Mouse (Mus musculus) forebrain, embryonic 14.5 days (tissue): ENCODE measurements around the gene Nmt1. TPM values are rescaled to one million over a fixed set of nuclear protein-coding genes. Genes with fewer than 3 reads are reported as not detected.

Experiments
- ATAC-seq: fragments of 200-750 bp; cut with Nextera tagmentation; 2 replicates; pipeline ENCODE4 v1.8.0; 2017; ENCODE audit warnings: mild to moderate bottlenecking, moderate library complexity
- DNase-seq: peaks from one replicate; pipeline ENCODE4 v3.0.0-alpha.2; 2015; ENCODE audit warnings: low spot score
- H3K27ac ChIP-seq: fragments of 300-500 bp; sonication (generic); 2 replicates; pipeline ENCODE4 v1.5.1; 2014; ENCODE audit warnings: low read depth, mild to moderate bottlenecking, control low read depth, low read length, moderate library complexity
- H3K27me3 ChIP-seq: fragments of 300-500 bp; sonication (generic); replicated peaks from 2 replicates; pipeline ENCODE4 v1.6.1; 2014; ENCODE audit warnings: low read length, control low read depth, mixed read lengths; ENCODE audit not compliant: control insufficient read depth, insufficient read depth
- H3K36me3 ChIP-seq: fragments of 300-500 bp; sonication (generic); 2 replicates; pipeline ENCODE4 v1.6.1; 2014; ENCODE audit warnings: low read length, control low read depth; ENCODE audit not compliant: control insufficient read depth, insufficient read depth
- H3K4me1 ChIP-seq: fragments of 300-500 bp; sonication (generic); 2 replicates; pipeline ENCODE4 v1.6.1; 2014; ENCODE audit warnings: antibody characterized with exemption, low read length, control low read depth; ENCODE audit not compliant: control insufficient read depth, insufficient read depth
- H3K4me2 ChIP-seq: fragments of 300-500 bp; sonication (generic); 2 replicates; pipeline ENCODE4 v1.6.1; 2014; ENCODE audit warnings: mild to moderate bottlenecking, control low read depth, low read length
- H3K4me3 ChIP-seq: fragments of 300-500 bp; sonication (generic); 2 replicates; pipeline ENCODE4 v1.5.1; 2014; ENCODE audit warnings: low read depth, low read length, control low read depth
- H3K9ac ChIP-seq: fragments of 300-500 bp; sonication (generic); 2 replicates; pipeline ENCODE4 v1.6.1; 2014; ENCODE audit warnings: mild to moderate bottlenecking, low read length, control low read depth, moderate library complexity
- H3K9me3 ChIP-seq: fragments of 300-500 bp; sonication (generic); replicated peaks from 2 replicates; pipeline ENCODE4 v1.6.1; 2016; ENCODE audit warnings: low read length, control low read depth, mixed read lengths; ENCODE audit not compliant: control insufficient read depth
- WGBS: fragments of 180-500 bp; shearing (Covaris S2); extraction: QIAGEN DNeasy Blood & Tissue Kit; methylation state at CpG from one replicate; pipeline ENCODE4 v1.1.7; 2014; 5-methylcytosine and 5-hydroxymethylcytosine counted together
- polyA plus RNA-seq: library from polyadenylated mRNA; unstranded; fragments of >200 nt; fragmentation: Nextera tagmentation; extraction: Ambion mirVana; gene quantifications from 2 replicates; pipeline ENCODE4 v1.2.1, GENCODE M21; 2014

Nmt1 gene
- polyA plus RNA-seq, 1 experiment from 2014 or later, result 43.8 TPM

DNA sequence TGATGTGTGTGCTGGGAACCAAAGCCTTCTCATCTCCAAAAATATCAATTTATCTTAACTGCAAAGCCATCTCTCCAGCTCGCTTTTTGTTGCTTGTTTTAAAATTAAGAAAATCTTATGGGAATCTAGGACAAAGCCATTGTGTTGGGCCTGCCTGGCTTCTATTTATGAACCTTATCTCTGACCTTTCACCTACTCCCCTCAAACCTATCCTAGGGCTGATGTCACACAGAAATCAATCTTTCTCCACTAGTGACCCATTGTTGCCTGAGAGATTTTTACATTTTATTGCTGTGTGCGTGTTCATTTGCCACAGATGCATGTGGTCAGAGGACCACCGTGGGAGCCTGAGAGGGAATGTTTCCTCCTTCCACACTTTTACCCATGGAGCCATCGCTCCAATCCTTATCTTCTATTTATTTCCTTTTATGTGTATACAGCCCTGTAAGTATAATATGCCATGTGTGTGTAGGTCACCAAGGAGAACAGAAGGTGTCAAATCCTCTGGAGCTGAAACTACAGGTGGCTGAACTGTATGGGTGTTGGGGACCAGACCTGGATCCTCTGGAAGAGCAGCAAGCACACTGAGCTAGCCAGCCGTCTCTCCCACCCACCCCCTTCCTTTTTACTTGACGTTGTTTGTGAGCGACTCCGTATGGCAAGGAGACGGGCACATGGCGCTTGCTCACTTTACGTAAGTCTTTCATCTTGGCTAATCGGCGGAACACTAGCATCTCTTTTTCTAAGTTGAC, 17.4 kb upstream of the Nmt1 start:
- Histone ChIP-seq H3K36me3 (0 out of 2 replicates have a peak, but pooled peaks cover 33% of the 10 kb centered on the region), H3K4me3 (no peak overlapping the region), H3K27ac (no peak overlapping the region), H3K4me1 (peaks cover 6% of the 10 kb centered on the region), H3K27me3 (no peaks in the 10 kb centered on the region), H3K9ac (no peak overlapping the region), H3K4me2 (no peak overlapping the region), H3K9me3 (no peaks in the 10 kb centered on the region)
- DNase-seq (no peak), ATAC-seq (no peak)
- WGBS, result 89% methylated on average over 13 of the region's 13 CpGs

GRCm38 (mm10) chr11:103011206-103011497, 16.8 kb upstream of the Nmt1 start:
- Histone ChIP-seq H3K9me3 (no peaks in the 10 kb centered on the region), H3K27me3 (no peaks in the 10 kb centered on the region), H3K27ac (no peak overlapping the region), H3K36me3 (0 out of 2 replicates have a peak, but pooled peaks cover 32% of the 10 kb centered on the region), H3K9ac (no peak overlapping the region), H3K4me3 (no peak overlapping the region), H3K4me2 (no peak overlapping the region), H3K4me1 (peaks cover 11% of the 10 kb centered on the region)
- 95% methylated on average over 2 of the region's 2 CpGs for WGBS
- ATAC-seq (no peak), DNase-seq (no peak)

GRCm38 (mm10) chr11:103015881-103016825, 11.8 kb upstream of the Nmt1 start:
- Histone ChIP-seq H3K4me3 (peak overlapping the region; percentile 78), H3K4me1 (peaks cover 11% of the 10 kb centered on the region), H3K9me3 (no peaks in the 10 kb centered on the region), H3K27ac (peak overlapping the region; percentile 93), H3K27me3 (no peaks in the 10 kb centered on the region), H3K4me2 (peak overlapping the region; percentile 74), H3K9ac (peak overlapping the region; percentile 93), H3K36me3 (0 out of 2 replicates have a peak, but pooled peaks cover 8% of the 10 kb centered on the region)
- DNase-seq (no peak), ATAC-seq (peak; percentile 13; the same call in 1 of the 2 replicates)
- WGBS, result 46% methylated on average over 27 of the region's 27 CpGs

- Histone ChIP-seq H3K4me2 (peak overlapping the region; percentile 74), H3K9ac (peak overlapping the region; percentile 93), H3K36me3 (0 out of 2 replicates have a peak, but pooled peaks cover 8% of the 10 kb centered on the region), H3K4me1 (peaks cover 11% of the 10 kb centered on the region), H3K9me3 (no peaks in the 10 kb centered on the region), H3K4me3 (peak overlapping the region; percentile 78), H3K27ac (peak overlapping the region; percentile 93), H3K27me3 (no peaks in the 10 kb centered on the region)
- WGBS, result under 1% methylated on average over 40 of the region's 41 CpGs
- peak; percentile 97 for DNase-seq
- ATAC-seq, result peak; percentile 95
Observed at GRCm38 (mm10) chr11:103016930-103017329, 11.1 kb upstream of the Nmt1 start.

- no peak overlapping the region for H3K4me2 ChIP-seq
- H3K27me3 ChIP-seq, result no peaks in the 10 kb centered on the region
- no peaks in the 10 kb centered on the region for H3K9me3 ChIP-seq
- 0 out of 2 replicates have a peak, but pooled peaks cover 6% of the 10 kb centered on the region for H3K36me3 ChIP-seq
- no peak for ATAC-seq
- 76% methylated on average over 9 of the region's 9 CpGs for WGBS
- DNase-seq, result no peak
- no peak overlapping the region for H3K9ac ChIP-seq
- H3K27ac ChIP-seq, result no peak overlapping the region
- H3K4me3 ChIP-seq, result no peak overlapping the region
- H3K4me1 ChIP-seq, result peaks cover 11% of the 10 kb centered on the region
Observed at GRCm38 (mm10) chr11:103017661-103018060, 10.3 kb upstream of the Nmt1 start.

DNA sequence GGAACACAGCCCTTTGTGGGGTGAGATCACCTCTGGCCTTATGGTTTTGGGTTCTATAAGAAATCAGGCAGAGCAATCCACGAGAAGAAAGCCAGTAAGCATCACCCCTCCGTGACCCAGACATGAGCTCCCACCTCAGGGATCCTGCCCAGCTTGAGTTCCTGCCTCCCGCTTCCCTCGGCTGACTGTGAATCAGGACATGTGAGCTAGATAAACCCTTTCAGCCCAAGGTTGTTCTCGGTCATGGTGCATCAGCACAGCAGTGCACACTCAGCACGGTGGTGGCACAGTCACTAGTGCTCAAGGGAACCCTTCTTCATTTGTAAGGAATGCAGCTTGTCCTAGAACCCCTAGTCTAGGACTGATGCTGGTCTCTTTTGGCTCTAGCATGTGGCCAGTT, 9.1 kb upstream of the Nmt1 start:
- H3K9me3 ChIP-seq, result no peaks in the 10 kb centered on the region
- H3K27ac ChIP-seq, result no peak overlapping the region
- H3K27me3 ChIP-seq, result no peaks in the 10 kb centered on the region
- no peaks in the 10 kb centered on the region for H3K36me3 ChIP-seq
- no peak for ATAC-seq
- 79% methylated on average over 6 of the region's 6 CpGs for WGBS
- peaks cover 11% of the 10 kb centered on the region for H3K4me1 ChIP-seq
- H3K4me3 ChIP-seq, result no peak overlapping the region
- H3K9ac ChIP-seq, result no peak overlapping the region
- DNase-seq, result no peak
- H3K4me2 ChIP-seq, result no peak overlapping the region

DNA sequence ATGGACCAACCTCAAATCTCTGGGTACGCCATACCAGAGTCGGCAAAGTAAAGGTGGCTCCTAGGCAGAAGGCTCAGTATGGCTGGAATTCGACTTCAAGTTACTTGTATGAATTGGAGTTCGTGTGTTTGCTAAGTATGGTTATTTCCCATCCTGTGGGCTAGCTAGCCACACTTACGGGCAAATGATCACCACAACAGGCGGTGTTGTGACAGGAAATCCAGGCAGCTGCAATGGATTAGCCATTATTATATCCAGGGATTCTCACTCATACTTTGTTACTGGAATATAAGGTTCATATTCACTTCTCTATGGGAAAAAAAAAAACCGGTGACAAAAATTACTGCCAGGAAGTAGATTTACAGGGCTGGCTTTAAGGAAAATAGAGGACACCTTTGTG, 8.7 kb upstream of the Nmt1 start:
- no peak for ATAC-seq
- Histone ChIP-seq H3K4me1 (peaks cover 11% of the 10 kb centered on the region), H3K27ac (no peak overlapping the region), H3K9me3 (no peaks in the 10 kb centered on the region), H3K27me3 (no peaks in the 10 kb centered on the region), H3K36me3 (no peaks in the 10 kb centered on the region), H3K4me3 (no peak overlapping the region), H3K9ac (no peak overlapping the region), H3K4me2 (no peak overlapping the region)
- no peak for DNase-seq
- 89% methylated on average over 7 of the region's 7 CpGs for WGBS

DNA sequence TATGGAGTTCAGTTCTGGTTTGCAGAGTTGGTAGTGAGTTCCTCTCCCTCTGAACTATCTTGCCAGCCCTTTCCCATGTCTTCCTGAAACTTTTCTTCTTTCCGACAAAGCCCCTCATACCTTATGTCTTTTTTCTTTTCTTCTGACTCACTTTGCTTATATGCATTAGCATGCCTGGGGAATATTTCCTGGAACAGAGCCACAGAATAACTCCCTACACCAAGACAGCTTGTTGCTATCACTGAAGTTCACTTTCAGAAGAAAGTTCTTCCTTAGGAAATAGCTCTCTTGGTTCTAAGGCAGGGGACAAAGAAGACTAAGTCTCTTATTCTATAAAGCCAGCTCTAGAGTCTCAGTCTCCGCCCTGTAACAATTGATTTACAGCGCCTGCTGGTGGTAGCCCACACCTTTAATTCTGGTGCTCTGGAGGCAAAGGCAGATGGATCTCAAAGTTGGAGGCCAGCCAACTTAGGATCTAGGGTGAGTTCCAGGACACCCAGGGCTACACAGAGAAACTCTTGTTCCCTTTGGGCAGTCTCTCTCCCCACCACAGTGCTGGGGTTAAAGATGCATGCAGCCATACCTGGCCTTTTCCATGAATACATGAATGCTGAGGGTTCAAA, 7.2 kb upstream of the Nmt1 start:
- no peak overlapping the region for H3K9ac ChIP-seq
- 0 out of 2 replicates have a peak, but pooled peaks cover 3% of the 10 kb centered on the region for H3K36me3 ChIP-seq
- no peak overlapping the region for H3K27ac ChIP-seq
- no peaks in the 10 kb centered on the region for H3K9me3 ChIP-seq
- H3K4me2 ChIP-seq, result no peak overlapping the region
- H3K4me3 ChIP-seq, result no peak overlapping the region
- 69% methylated on average over 3 of the region's 3 CpGs for WGBS
- peaks cover 3% of the 10 kb centered on the region for H3K4me1 ChIP-seq
- ATAC-seq, result no peak
- DNase-seq, result no peak
- no peaks in the 10 kb centered on the region for H3K27me3 ChIP-seq
